Mouse (Mus musculus) layer of hippocampus, postnatal 36 days (tissue): Measurements from ENCODE around the gene Tfrc. TPM values are rescaled to one million over a fixed set of nuclear protein-coding genes. Genes with fewer than 3 reads are reported as not detected.

Experiments
- DNase-seq, 2 experiments: peaks; one replicate each; pipeline ENCODE4 v3.0.0; 2022
- total RNA-seq, 2 experiments: library from RNA; stranded (reverse); gene quantifications; 2 replicates each; pipeline ENCODE4 v1.2.3; 2021

Tfrc gene
- total RNA-seq, 2 experiments from 2014 or later, result 55.9 to 62.1 TPM

DNA sequence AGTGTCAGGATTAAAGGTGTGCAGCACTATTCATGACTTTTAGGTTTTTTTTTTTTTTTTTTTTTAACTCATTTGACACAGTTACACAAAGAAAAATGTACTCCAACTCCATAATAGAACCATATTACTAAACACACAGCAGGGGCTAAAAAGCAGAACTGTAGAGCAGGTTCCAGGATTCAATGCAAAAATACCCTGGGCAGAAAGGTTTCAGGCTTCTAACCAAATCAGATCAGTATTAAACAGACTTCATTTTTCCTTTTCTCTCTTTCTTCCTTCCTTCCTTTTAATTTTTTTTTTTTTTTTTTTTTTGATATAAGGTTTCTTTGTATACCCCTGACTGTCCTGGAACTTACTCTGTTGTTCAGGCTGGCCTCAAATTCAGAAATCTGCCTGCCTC is 41.7 kb downstream of the Tfrc start:
- no peak for DNase-seq

DNA sequence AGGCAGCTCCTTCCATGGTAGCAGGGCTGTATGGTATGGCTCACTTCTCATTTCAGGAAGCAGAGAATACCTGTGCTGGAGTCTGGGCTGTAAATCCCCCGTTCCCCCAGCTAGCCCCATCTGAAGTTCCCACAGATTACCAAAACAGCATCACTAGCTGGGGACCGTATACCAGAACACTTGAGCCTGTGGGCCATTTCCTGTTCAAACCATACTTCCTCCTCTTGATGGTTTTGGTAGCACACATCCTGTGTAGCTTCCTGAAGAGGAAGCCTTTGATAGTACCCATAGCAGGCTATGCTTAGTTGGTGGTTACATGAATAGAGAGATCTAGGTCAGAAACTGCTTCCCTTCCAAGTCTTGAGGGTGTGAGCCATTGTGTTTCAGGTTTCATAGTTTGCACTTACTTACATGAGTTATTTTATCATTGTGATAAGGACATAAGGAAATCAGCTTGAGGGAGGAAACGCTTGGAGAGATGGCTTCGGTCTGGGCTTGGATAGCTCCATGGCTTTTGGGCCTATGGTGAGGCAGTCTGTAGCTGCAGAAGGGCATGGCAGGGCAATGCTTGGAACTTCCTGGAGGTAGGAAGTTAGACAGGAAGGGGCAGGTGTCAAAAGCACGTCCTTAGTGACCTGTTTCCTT is 42.4 kb downstream of the Tfrc start:
- no peak for DNase-seq

DNA sequence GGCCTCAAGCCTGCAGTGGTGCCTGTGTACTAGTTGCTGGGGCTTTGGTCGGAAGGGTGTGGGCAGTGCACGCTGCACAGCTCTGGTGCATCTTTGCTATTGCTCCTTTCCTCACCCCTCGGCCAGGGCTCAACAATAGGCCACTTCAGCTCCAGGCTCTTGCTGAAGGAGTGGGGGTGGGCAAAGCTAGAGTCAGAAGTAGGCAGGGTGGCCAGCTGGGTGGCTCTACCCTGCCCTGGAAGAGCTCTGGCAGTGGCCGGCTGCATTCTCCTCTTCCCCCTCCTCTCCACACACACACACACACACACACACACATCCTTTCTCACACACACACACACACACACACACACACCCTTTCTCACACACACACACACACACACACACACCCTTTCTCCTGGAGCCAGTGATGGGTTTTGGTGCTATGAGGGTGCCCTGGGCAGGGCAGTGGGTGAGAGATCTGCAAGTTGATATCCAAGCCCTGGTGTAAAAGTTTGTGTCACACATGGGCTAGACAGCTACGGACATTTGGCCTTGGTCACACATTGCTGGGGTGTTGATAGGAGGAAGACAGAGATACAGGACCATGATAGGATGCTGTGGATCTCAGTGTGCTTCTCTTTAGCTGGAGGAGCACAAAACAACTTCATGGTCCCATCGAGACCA is 45.5 kb downstream of the Tfrc start:
- no peak for DNase-seq

DNA sequence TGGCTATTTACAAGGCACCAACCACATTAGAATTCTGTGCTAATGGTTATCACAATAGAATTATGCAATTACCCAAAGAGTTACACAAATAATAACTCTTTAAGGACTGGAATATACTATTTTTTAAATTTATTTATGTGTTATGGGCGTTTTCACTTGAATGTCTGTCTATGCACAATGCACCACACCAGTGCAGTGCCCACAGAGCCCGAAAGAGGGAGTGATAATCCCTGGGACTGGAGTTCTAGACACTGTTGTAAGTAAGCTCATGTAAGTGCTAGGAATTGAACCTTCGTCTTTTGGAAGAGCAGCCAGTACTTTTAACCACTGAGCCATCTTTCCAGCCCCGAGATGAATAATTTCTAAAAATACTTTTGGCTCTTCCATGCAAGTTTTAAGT is 46.8 kb downstream of the Tfrc start:
- no peak for DNase-seq

DNA sequence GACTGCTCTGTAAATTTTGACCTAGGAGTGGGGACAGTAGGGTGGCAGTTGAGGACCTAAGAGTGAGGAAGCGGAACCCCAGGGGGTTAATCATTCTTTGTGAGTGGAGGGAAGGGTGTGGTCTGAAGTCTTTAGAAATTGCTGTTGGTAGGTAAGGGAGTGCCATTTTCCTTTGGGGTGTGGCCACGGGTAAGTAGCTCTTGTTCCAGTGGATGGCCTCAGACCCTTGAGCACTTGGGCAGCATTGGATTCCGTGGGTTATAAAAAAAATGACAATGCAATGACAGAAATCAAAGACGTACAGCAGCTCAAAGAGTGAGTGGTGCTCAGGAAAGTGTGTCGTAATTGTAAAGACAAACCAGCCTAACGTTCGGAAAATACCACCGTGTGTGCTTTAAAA is 47.6 kb downstream of the Tfrc start:
- DNase-seq, result no peak

DNA sequence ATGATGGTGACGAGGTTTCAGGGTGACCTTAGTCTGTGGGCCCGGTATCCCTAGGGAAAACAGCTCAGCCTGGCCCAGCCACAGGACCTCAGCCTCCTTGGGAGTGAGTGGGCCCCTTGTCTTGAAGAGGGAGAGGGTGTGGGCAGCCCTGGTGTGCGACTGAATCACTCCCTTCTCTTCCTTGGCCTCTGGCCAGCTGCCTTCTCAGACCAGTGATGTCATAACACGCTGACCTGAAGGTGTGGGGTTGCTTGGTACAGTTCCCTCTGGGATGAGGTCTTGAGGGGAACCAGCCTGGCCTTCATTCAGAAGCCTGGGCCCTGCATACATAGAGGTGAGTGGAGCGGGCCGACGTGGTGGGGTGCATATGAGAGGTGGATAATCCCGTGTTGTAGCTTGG is 48.1 kb downstream of the Tfrc start:
- DNase-seq, result no peak

DNA sequence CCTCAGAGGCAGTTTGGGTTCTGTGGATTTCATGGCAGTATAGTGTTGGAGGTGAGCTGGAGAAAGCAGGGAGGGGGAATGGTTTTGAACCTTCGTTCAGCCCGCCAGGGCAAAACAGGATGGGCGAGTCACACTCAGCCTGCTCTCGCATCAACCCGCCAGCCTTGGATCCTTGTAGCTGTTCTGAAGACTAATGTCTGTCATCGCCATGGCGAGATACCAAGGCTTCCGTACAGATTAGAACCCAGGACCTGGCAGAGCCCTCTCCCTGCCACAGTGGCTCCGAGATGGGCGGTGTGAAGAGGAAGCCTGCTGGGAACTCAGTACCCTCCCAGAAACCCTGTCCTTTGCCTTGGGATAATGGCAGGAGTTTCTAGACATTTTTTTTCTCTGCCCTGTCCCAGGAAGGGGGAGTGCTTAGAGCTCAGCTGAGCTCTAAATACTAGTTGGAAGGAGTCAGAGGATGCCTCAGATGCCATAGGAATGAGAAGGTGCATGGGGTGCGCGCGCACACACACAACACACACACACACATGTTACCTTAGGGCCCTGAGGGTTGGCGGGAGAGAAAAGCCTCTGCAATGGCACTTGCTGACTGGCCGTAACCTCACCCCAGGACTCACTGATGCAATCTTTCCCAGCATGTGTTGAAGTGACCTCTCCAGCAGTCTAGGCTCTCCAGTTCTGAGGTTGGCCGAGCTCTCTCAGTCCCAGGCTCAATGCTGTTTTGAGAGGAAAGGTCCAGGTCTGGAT is 49.0 kb downstream of the Tfrc start:
- no peak for DNase-seq

DNA sequence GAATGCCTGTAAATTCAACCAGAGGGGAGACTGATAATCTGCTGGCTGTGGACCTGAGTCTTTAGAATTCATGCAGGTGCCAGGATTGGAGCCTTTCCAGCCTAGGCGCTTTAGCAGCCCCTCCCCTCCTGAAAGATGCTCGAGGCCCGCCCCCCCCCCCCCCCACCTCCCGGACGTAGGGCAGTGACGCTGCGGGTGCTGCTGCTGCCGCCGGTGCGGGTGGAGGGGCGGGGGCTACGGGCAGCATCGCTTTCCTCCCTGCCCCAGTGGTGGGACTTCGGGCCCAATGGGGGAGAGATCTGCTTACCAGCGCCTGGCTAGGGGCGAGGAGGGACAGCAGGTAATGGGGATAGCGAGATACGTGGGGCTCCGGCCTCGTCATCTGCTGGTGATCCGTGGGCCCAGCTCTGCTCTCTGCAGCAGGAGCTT is 50.0 kb downstream of the Tfrc start:
- peak in 1 of 2 experiments; percentile 49 for DNase-seq

DNA sequence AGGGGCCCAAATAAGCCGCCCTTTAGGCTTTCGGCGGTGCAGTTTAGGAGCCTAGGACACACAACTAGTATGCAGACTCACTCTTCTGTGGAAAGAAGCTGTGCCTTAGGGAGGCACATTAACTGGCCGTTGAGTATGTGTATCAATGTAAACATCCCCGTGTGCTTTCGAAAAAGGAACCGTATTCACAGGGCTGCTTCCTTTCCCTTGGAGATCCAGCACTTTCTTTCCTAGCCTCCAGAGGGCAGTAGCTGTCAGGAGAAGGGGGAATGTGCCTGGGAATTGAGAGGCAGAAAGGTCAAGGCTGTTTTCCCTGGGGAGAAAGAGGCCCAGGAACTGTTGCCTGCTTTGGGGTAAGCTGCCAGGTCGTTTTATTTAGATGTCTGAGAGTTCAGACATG is 50.7 kb downstream of the Tfrc start:
- DNase-seq, result peak; percentile 62 to 63

DNA sequence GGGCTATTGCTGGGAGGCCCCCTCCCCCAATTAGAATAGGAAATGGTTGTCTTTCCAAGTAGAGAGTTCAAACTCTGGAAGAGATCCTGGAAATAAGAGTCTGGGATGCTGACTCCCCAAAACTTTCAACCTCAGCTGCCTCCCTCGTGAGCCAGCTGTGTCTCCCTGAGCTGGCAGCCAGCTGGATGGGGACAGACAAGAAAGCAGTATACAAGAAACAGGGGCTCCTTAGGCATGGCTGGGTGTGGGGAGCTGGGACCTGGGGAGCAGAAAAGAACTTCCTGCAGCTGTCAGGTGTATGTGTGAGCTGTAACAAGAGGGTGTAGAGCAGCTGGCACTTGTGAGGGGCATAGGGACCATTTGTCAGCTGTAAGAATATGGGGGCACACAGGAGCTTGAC is 51.4 kb downstream of the Tfrc start:
- DNase-seq, result no peak

DNA sequence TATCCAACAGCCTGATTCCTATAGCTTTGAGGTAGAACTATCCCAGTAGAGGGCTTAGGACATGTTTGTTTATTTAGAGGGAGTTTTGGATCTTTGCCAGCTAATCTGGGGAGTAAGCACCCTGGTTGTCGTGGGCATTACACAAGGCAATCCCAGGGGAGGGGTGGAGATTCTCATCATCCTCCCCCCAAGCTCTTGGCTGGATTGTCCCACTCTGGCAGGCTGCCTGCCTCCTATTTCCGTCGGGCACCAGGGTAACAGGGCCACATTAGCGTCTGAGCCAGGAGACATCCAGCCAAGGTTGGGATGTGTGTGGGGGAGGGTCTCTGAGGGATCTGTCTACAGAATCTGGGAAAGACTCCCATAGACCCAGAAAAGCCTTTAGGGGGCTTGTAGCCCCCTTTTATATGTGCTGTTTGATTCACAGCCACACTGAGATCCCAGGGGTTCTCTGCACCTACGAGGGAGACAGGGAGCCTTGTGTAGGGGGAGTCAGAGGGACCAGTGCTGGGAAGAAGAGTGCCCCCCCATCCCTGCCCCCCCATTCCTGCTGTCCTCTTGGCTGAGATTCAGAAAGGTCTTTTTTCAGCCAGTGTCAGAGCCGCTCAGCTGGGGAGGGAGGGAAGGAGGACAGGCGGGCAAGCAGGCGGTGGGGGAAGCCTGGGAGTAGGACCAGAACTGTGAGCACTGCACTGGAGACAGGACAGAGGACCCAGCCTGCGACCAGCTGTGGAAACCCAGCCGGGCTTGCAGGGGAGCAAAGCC is 52.0 kb downstream of the Tfrc start:
- DNase-seq, result peak; percentile 66 to 75

DNA sequence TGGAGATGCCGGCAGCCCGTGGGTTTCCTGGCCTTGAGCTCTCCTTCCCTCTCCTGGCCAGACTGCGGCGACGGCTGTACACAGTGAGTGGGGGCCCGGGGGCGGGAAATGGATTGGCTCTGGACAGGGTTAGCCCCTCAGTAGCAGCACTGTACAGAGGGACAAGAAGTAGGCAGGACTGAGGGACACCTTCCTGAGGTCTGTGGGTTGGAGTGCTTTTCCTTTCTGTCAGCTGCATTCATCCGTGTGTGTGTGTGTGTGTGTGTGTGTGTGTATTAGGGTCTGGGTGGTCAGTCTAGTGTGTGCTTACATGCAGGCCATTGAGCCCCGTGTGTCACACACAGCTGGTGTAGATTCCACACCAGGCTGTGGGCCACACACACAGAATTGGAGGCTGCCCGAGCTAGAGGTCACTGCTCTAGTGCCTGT is 52.8 kb downstream of the Tfrc start:
- DNase-seq, result no peak

DNA sequence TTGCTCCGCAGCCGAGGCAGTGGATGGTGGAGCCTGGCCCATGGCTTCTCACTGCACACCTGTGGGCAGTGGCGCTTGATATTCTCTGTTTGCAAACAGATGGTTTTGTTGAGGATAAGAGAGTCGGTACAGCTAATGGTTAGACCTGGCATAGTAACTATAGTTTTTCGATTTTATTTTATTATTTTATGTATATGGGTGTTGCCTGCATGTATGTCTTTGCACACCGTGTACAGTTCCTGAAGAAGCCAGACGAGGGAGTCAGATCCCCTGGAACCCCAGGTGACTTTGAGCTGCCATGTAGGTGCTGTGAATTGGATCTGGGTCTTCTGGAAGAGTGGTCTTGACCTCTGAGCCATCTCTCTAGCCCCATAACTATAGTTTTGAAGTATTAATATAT is 53.7 kb downstream of the Tfrc start:
- DNase-seq, result no peak

DNA sequence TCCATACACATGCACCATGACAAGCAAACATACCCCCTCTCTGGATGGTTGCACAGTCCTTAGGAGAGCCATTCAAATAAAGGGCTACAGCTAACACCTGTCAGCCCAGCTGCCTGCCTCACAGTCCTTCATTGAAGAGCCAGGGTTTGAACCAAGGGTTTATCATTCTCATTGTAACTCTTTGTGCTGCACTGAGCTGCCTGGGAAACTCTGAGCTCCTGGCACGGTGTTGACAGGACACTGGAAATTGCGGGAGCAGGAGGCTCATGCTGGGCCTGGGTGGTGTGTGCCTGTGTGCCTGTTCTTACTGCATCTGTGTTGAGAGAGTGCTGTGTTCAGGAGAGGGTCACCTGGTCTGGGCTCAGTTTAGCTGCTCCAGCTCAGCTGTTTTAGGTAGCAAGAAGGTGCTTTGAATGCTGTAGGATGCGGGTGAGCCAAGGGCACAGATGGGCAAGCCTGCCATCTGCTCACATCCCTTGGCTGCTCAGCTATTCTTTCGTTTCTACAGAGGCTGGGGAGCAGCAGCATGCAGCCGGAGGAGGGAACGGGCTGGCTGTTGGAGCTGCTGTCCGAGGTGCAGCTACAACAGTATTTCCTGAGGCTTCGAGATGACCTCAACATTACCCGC is 54.6 kb downstream of the Tfrc start:
- no peak for DNase-seq

DNA sequence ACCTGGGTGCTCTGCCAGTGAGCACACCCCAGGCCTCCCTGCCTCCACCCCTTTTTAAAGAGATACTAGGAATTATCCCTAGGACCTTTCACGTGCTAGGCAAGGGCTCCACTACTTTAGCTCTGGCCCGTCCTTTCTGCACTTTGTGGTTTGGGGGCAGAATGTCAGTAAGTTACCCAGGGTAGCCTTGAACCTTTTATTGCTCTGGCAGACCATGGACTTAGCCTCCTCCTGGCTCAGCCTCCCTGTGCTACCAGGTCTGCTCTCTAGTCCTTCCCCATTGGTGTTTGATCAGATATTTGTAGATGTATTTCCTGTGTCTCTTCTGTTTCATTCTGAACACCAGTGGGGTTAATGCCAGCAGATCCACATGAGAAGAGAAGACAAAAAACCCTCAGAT is 55.5 kb downstream of the Tfrc start:
- no peak for DNase-seq

DNA sequence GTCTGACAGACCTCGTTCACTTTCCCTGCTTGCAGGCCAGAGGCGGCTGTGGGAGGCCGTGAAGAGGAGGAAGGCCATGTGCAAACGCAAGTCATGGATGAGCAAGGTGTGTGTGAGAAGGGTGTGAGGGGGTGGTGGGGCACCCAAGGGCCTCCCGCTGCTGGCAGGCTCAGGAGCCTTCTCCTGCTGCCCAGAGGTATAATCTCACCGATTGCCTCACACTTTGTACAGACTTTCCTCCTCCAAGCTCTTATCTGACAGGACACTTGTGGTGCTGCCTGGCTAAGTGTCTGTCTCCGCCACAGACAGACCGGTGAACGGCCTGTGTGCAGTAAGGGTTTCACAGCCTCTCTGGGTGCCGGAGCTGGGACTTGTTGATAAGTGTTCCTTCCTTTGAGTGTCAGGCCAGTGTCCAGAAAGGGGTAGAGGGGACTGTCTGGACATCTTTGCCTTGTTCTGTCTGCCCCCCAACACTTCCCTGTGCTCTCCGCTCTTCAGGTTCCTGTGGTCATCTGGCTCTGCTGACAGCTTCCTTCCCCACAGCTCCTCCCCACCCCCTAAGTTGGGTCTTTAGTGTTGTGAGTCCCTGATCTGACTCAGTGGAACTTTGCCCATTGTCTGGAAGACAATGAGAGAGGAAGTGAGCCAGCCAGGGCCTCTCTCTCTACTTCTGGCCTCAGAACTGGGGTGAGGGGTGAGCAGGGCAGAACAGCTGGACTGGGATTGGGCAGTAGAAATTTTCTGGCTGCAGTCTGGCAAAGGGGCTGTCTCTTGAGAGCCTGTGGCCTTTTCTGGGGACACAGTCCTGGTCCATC is 57.3 kb downstream of the Tfrc start:
- DNase-seq, result no peak

DNA sequence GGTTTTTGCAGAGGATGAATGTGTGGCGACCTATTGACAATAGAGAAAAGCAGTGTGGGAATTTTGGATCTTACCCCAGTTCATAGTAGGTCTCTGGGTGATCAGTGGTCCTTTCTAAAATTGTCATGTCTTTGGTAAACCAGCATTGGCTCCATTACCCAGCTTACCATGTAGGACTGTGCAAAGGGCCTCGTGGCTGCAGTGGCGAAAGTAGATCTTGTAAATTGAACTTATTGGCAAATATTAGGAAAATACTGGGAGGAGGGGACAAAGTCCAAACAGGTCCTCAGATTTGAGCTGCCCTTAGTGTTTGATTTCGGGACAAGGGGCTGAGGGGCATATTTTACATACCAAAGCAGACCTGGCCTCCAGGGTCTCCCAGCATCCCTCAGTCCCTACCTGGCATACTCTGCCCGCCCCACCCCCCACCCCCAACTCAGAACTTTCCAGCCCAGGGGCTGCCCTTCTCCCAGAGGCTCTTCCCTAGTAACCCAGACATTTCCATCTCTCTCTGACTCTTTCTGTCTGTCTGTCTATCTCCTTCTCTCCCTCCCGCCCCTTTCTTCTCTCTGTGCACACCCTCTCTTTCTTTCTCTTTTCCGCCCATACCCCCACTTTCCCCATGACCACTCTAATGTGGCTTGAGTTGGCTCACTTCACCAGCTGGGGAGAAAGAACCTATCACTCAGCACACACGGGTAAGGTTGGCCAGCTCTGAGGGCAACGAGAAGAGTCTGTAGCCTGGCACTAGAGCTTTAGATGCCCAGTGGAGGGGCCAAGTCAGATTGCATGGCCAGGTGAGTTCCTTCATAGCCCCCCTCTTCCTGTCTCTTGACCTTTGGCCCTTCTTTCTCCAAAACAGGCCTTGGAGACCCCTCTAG is 58.2 kb downstream of the Tfrc start:
- DNase-seq, result no peak

DNA sequence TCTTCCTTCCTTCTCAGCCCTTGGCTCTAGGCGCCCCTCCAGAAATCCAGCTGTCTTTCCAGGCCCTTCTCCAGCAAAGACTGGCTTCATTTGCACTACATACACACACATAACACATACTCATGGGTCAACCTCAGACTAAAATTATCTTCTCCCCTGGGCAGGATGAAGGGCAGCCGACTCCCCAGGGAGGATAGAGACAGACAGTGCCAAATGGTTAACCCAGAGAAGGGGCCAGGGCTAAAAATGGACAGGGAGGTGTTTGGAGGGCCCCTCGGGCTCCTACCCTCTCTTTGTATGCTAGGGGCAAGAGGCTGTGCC is 58.8 kb downstream of the Tfrc start:
- no peak for DNase-seq

DNA sequence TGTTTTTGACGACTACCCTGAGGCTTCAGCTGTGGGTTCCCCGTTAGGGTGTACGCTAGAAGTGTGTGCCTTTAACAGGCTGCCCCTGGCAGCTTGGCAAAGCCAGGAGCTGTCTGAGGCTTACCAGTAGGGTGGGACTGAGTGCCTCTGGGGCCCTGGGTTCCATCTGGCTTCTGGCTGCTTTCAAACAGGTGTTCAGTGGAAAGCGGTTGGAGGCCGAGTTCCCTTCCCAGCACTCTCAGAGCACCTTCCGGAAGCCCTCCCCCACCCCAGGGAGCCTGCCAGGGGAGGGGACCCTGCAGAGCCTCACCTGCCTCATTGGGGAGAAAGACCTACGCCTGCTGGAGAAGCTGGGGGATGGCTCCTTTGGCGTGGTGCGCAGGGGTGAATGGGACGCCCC is 59.3 kb downstream of the Tfrc start:
- DNase-seq, result no peak

DNA sequence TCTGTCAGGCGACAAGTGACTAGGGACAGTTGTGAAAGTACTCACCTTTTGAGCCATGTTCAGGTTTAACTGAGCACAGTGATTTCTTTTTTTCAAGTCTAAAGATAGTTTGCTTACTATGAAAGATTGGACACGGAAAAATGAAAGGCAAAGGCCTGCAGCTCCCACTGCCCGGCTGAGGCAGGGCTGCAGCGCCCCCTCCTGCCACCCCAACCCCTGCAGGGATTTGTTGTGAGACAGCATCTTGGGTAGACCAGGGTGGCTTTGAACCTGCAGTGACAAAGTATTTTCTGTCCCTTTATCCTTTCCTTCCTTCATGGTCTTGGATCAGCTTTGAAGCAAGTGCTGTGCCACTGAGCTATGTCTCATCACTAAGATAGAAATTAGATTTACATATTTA is 59.8 kb downstream of the Tfrc start:
- no peak for DNase-seq

DNA sequence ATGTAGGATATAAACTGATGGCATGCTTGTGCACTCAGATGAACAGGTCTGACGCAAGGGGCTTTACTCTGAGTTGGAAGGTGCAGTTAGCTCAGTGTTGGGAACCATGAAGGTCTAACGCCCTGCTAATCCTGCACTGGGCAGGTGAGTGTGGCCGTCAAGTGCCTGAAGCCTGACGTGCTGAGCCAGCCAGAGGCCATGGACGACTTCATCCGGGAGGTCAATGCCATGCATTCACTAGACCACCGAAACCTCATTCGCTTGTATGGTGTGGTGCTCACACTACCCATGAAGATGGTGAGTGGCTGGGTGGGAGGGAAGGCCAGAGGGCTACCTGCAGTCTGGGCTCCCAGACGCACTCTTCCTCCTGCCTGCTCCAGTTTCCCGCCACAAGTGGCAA is 60.5 kb downstream of the Tfrc start:
- no peak for DNase-seq
